Mouse (Mus musculus): ENCODE results near the gene Gpt2.

Gene Gpt2

DNA sequence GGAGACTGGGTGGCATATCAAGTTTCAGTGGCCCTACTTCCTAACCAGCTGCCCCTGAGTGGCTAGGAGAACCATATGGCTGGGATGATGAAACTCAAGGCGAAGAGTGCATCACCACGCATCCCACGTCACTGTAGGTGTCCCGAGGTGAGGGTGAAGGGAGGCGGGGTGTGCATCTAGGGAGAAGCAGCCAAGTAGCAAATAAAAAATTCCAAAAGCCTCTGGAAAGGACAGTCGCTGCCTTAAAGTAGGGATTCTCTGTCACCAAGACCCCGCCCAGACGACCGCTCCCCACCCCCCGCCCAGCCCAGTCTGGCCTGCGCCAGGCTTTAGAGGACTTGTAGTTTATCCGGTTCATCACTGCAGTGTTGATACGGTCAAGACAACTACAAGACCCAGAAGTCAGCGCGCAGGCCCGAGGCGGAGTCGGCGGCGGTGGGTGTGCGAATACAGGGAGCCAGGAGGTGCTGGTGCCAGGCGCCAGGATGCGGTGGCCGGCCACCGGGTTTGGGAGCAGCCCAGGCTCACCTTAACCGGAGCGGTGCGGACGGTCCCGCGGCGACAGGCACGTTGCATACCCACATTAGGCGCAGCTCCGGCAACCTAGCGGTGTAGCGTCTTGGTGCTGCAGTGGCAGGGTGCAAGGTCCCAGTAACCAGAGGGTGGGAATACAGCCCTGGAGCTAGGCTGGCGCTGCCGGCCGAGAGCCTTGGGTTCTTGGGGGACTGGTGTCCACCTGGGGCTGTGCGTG, at the start of gene Gpt2:
Gpt2 (plus strand) TSS at position 452 of the 751 bp plus-strand sequence.
- in situ Hi-C loops (cut with MboI, MseI): no loop called here

DNA sequence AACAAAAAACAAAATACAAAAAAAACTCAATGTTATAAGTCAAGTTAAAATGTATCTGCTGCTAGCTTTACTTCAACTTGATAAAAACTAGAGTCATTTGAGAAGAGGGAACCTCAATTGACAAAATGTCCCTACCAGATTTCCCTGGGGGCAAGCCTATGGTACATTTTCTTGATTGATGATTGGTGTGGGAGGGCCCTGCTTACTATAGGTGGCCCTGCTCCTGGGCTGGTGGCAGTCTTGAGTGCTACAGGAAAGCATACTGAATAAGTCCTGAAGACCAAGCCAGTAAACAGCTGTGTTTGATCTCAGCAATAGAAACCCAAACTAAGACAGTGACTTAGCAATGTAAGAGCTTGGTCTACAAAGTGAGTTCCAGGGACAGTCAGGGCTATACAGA, 48.3 kb upstream of the Gpt2 start:
- in situ Hi-C loops (cut with MboI, MseI): loop anchor here in 1 of 2 experiments (25.0 kb wide), 1 partner anchor 1857 kb away; no protein-coding TSS in a partner anchor

GRCm38 (mm10) chr8:85445936-85446685, 46.3 kb upstream of the Gpt2 start:
- in situ Hi-C loops (cut with MboI, MseI): loop anchor here in 1 of 2 experiments (25.0 kb wide), 1 partner anchor 1859 kb away; no protein-coding TSS in a partner anchor

- in situ Hi-C loops (cut with MboI, MseI): loop anchor here in 1 of 2 experiments (5.0 kb wide), 1 partner anchor 217 kb away; no protein-coding TSS in a partner anchor
Measured at GRCm38 (mm10) chr8:85450335-85450734, 42.0 kb upstream of the Gpt2 start.

DNA sequence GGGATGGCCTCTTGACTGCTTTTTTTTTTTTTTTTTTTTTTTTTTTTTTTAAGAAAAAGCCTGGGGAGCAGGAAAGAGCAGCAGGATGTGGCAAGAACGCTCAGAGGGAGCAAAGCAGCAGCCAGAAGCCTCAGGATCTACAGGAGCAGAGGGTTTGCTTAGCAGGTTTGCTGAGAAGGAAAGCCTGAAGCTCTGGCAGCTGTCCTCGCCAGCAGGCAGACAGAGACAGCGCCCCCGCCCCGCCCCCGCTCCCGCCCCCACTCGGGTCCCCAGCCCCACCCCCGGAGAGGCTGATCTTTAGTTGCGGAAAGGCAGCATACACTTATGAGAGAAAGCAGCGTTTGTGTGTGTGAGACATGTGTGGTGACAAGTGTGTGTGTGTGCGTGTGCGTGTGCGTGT, 40.0 kb upstream of the Gpt2 start:
- in situ Hi-C loops (cut with MboI, MseI): loop anchor here in 1 of 2 experiments (5.0 kb wide), 1 partner anchor 215 kb away; no protein-coding TSS in a partner anchor

DNA sequence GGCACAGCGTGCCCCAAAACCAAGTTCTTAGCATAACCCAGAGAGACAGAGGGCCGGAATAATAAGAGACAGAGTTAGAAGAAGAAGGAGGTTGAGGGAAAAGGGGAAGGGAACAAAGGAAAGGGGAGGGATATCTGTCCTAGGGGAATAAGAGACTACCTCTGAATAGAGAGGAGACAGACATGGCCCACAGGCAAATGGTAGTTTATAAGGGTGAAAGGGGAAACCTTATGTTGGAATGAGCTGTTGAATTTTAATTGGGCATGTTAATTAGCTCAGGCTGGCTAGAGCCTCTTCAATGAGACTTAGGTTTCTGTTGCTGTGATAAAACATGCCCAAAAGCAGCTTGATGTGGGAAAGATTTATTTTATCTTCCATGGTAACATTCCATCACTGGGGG, 39.1 kb upstream of the Gpt2 start:
- in situ Hi-C loops (cut with MboI, MseI): loop anchor here in 1 of 2 experiments (5.0 kb wide), 1 partner anchor 214 kb away; no protein-coding TSS in a partner anchor

DNA sequence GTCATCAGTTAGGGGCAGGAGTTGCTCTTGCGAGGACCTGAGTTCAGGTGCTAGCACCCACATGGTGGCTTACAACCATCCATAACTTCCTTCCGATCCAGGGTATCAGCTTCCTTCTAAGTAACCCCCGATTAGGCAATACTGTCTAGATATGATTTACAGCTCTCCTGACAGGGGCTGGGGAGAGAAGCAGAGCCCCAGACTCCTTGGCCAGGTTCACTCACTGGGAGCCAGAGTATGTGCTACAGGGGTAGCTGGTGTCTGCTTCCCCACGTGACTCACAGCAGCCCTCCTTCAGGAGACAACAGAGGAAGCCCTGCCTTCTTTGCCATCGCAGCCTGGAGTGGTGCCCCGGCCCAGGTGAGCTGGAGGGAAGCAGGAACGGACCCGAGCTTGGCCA, 37.6 kb upstream of the Gpt2 start:
- in situ Hi-C loops (cut with MboI, MseI): loop anchor here (5.0 kb wide), 2 partner anchors 68 to 213 kb away; no protein-coding TSS in a partner anchor

GRCm38 (mm10) chr8:85456536-85456935, 35.8 kb upstream of the Gpt2 start:
- in situ Hi-C loops (cut with MboI, MseI): loop anchor here (5.0 kb wide), 1 partner anchor 66 kb away; no protein-coding TSS in a partner anchor

DNA sequence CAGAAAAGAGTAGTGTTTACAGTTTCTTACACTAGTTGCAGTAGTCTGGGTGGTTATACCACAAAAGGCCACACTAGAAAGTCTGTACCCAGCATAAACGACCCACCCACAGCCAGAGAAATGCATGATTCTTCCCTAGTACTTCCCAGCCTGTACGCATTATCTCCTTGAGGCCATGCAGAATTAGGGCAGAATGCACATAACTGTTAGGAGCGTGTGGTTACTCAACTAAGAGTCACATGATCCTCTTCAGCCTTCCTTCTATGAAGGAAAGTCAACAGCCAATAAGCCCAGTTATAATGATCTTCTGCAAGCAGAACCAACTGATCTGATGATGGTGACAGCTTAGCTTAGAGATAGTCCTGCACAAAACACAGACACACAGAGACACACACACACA, 32.8 kb upstream of the Gpt2 start:
- in situ Hi-C loops (cut with MboI, MseI): loop anchor here (5.0 kb wide), 1 partner anchor 63 kb away; no protein-coding TSS in a partner anchor

DNA sequence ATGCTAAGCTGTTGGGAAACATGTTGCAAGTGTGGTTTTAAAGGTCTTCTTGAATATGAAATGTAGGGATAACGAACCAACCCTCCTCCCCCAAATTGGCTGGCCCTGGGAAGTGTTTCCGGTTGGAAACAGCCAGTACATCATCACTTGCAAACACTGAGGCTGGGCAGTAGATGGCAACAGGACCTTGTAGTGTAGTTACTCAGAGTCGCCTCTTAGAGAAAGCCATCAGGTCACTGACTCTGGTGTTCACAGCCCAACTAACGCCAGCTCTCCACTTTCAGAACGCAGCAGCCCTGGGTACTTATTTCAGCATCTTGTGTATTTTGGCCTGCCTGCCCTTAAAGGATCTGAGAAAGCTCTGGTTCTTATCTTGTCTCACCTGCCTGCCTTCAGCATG, 31.6 kb upstream of the Gpt2 start:
- in situ Hi-C loops (cut with MboI, MseI): loop anchor here in 1 of 2 experiments (10.0 kb wide), 1 partner anchor 1124 kb away; the partner anchor contains the start of gene Abcc12

DNA sequence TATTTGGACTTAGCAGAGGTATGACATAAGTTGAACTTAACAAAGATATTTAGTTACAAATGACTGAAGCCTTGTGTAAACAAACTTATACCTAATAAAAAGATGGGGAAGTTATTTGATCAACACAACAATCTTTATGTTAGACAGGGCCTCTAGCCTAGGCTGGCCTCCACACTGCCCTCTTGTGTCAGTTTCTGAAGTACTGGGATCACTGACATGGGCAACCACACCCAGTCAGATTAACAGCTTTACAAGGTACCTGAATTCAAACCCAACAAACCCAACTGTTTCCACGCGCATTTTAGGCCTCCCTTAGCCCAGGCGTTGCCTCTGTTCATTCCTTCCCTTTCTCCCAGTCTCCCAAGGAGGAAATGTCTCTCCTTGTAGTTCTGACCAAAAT, 31.0 kb upstream of the Gpt2 start:
- in situ Hi-C loops (cut with MboI, MseI): loop anchor here in 1 of 2 experiments (10.0 kb wide), 1 partner anchor 1123 kb away; the partner anchor contains the start of gene Abcc12

GRCm38 (mm10) chr8:85462441-85462840, 29.9 kb upstream of the Gpt2 start:
- in situ Hi-C loops (cut with MboI, MseI): loop anchor here in 1 of 2 experiments (10.0 kb wide), 1 partner anchor 1122 kb away; the partner anchor contains the start of gene Abcc12

DNA sequence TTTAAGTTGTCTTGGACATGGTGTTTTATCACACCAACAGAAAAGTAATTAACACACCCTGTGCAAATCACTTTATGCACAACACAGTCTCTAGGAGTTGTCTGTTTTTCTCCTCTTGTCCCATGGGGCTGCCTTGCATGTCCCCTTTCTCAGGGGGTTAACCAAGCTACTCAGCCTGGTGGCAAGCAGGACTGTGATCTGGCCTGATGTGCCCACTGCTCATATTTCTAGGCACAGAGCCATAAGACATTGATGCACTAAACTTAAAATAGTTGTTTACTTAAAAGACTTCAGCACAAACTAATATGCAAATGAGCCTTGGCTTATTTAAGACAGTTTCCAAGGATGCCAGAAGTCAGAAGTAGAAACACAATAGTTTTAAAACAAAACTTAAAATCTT, 28.1 kb upstream of the Gpt2 start:
- in situ Hi-C loops (cut with MboI, MseI): loop anchor here in 1 of 2 experiments (10.0 kb wide), 1 partner anchor 1120 kb away; the partner anchor contains the start of gene Abcc12

- in situ Hi-C loops (cut with MboI, MseI): loop anchor here in 1 of 2 experiments (10.0 kb wide), 1 partner anchor 1119 kb away; the partner anchor contains the start of gene Abcc12
Measured at GRCm38 (mm10) chr8:85466056-85466455, 26.3 kb upstream of the Gpt2 start.

- in situ Hi-C loops (cut with MboI, MseI): no loop called here
Measured at GRCm38 (mm10) chr8:85470753-85471152, 21.6 kb upstream of the Gpt2 start.

- in situ Hi-C loops (cut with MboI, MseI): no loop called here
Measured at GRCm38 (mm10) chr8:85472800-85473199, 19.6 kb upstream of the Gpt2 start.

DNA sequence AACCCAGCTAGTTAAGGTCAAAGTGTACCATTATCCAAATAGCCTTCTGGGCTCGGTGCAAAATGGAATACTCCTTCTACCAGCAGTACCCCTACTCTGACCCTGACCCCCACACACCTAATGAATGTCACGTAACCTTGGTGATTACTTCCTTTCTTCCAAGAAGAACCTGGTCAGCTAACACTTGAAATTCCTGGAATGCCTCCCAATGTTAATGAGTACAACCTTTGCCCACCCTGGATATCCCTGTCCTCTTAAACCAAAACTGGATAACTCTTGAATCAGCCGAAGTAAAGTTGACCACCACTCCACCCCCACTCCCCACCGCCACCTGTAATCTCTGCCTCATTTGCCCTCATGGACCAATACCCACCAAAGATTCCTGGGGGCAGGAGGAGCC, 19.1 kb upstream of the Gpt2 start:
- in situ Hi-C loops (cut with MboI, MseI): no loop called here

DNA sequence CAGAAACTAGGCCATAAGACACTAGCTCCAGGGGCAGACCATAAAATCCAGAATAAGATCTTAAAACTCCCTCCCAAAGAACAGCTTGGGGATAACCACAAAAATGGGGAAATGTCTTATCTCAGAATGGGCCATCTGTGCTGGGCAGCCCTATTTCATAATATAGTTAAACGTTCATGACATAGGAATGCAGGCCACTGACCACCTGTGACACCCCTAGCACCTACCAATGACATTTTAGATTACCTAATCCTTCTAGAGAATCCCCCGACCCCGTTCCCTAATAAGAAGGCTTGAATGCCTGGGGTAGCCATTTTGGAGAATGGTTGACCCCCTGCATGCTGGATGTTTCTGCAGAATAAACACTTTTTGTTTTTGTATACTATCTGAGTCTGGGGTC, 17.5 kb upstream of the Gpt2 start:
- in situ Hi-C loops (cut with MboI, MseI): no loop called here

GRCm38 (mm10) chr8:85476970-85477545, 15.3 kb upstream of the Gpt2 start:
- in situ Hi-C loops (cut with MboI, MseI): no loop called here

- in situ Hi-C loops (cut with MboI, MseI): no loop called here
Measured at GRCm38 (mm10) chr8:85478397-85478796, 14.0 kb upstream of the Gpt2 start.

GRCm38 (mm10) chr8:85479710-85480109, 12.7 kb upstream of the Gpt2 start:
- in situ Hi-C loops (cut with MboI, MseI): no loop called here
